Mouse (Mus musculus): ENCODE measurements around the gene Mpdu1.

The Mpdu1 gene

GRCm38 (mm10) chr11:69617805-69618204 is 44.6 kb downstream of the Mpdu1 start, which contains the start of gene Shbg:
Gene Shbg, minus strand, starts transcription at chr11:69617905.
- DNase-seq = peak; percentile 86

GRCm38 (mm10) chr11:69616781-69617180 is 45.7 kb downstream of the Mpdu1 start:
- DNase-seq = no peak

GRCm38 (mm10) chr11:69614257-69614588 is 48.2 kb downstream of the Mpdu1 start:
- DNase-seq = peak; percentile 88

- DNase-seq = peak; percentile 97
Observed at GRCm38 (mm10) chr11:69613553-69614256, 48.7 kb downstream of the Mpdu1 start.

GRCm38 (mm10) chr11:69610899-69611298 is 51.5 kb downstream of the Mpdu1 start:
- no peak for DNase-seq

- DNase-seq = no peak
Observed at GRCm38 (mm10) chr11:69609416-69609815, 53.0 kb downstream of the Mpdu1 start.

- DNase-seq = no peak
Observed at GRCm38 (mm10) chr11:69608525-69608924, 53.9 kb downstream of the Mpdu1 start.

- DNase-seq = no peak
Observed at GRCm38 (mm10) chr11:69606832-69607231, 55.6 kb downstream of the Mpdu1 start.
